Mouse (Mus musculus) fat pad, adult 2 months (tissue): ENCODE results near the gene Gpld1.

ENCODE experiments used
- DNase-seq: peaks from one replicate; pipeline ENCODE4 v3.0.0-alpha.2; 2011; ENCODE audit warnings: low read depth, low spot score; ENCODE audit errors: extremely low read depth

Gpld1 gene

DNA sequence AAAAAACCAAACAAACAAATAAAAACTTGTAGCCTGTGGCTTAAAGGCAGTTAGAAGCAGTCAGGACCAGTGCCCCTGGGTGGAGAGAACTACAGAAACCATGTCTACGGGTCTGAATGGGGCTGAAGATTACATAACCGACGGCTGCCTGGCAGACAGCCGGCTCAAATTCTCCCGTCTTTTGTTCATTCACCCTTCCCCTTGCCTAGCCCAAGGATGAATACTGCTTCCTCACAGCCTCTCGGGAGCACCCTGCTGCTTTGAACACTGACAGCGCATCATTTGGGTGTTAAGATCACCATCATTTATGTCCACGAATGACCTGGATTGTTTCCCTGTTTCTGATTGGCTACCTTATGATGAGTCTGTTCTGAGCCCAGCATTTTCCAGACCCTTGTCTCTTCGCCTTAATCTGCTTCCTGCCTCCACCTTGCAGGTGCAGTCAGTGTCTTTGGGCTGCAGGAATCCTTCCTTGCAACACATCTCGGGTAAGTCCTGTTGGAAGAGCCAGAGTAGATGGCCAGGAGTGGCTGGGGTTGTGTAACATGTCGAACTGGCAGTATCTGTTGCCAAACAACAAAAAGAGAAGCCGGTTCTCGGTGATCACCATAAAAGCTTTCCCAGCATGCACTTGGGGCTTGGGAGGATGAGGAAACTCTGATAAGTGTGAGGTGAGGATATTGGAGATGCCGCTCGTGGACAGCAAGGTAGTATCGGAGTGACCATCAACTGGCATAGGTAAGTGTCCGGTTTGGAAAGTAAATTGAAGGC, at the start of gene Gpld1:
Gpld1 (plus strand) TSS at position 641 of the 771 bp plus-strand sequence.
- DNase-seq = peak; percentile 70

DNA sequence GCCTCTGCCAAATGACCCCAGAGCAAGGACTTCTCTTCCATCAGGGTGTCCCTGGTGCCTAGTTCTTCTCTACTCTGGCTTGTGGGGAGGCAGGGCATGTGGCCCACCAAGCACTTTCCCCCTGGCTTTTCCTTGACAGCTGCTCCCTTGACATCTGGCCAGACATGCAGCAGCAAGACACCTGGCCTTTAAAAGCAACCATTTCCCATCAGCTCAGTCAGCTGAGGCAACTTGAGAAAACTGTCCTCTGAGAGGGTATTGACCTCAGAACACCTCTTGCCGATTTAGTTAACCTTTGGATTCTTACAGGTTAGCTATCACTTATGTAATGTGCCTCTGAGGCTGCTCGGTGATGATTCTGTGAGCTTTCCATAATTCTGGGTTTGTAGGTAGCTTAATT, 49.1 kb upstream of the Gpld1 start:
- no peak for DNase-seq

- DNase-seq = no peak
Observed at GRCm38 (mm10) chr13:24901916-24902315, 41.0 kb upstream of the Gpld1 start.

- no peak for DNase-seq
Observed at GRCm38 (mm10) chr13:24903412-24903811, 39.5 kb upstream of the Gpld1 start.

GRCm38 (mm10) chr13:24905422-24905821, 37.5 kb upstream of the Gpld1 start:
- DNase-seq = no peak

- no peak for DNase-seq
Observed at GRCm38 (mm10) chr13:24906831-24907570, 36.0 kb upstream of the Gpld1 start.

DNA sequence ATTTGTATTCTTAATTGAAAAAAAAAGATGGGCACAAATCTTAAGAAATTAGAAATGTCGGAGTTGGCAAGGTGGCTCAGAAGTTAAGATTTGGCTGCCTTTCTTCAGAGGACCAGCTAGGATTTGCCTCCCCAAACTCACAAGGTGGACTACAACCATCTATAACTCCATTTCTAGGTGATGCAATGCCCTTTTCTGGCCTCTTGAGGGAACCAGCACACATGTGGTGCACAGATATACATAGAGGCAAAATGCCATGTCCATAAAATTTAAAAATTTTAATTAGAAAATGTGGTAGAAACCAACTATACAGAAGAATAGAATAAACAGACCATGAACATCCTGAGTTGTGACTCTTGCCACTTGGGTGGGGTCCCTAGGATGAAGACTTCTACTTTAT, 33.8 kb upstream of the Gpld1 start:
- no peak for DNase-seq

DNA sequence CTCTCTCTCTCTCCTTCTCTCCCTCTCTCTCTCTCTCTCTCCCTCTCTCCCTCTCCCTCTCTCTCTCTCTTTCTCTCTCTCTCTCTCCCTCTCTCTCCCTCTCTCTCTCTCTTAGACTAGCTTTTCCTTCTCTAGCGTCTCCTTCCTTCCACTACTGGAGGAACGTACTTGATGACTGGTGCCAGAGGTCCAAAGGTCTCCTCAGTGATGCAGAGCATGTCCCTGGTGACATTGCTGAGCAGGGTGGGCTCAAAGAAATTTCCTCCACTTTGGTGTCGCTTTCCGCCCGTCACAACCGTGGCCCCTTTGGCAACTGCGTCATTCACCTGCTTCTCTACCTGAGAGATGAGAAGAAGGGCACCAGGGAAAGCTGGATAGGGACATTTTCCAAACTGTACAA, 29.4 kb upstream of the Gpld1 start:
- no peak for DNase-seq

DNA sequence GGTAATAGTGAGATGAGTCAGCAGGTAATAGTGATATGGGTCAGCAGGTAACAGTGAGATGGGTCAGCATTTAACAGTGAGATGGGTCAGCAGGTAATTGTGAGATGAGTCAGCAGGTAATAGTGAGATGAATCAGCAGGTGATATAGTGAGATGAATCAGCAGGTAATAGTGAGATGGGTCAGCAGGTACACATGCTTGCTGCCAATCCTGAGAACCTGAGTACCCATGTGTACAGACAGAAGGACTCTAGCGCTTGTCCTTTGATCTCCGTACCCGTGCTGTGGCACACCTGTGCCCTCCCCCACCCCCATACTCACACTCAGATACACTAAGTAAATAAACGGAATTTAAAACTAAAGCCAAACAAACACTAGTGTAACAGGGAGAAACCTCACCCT, 28.0 kb upstream of the Gpld1 start:
- DNase-seq = no peak

GRCm38 (mm10) chr13:24915831-24916230, 27.1 kb upstream of the Gpld1 start:
- no peak for DNase-seq

- DNase-seq = no peak
Observed at GRCm38 (mm10) chr13:24920333-24920977, 22.5 kb upstream of the Gpld1 start.

DNA sequence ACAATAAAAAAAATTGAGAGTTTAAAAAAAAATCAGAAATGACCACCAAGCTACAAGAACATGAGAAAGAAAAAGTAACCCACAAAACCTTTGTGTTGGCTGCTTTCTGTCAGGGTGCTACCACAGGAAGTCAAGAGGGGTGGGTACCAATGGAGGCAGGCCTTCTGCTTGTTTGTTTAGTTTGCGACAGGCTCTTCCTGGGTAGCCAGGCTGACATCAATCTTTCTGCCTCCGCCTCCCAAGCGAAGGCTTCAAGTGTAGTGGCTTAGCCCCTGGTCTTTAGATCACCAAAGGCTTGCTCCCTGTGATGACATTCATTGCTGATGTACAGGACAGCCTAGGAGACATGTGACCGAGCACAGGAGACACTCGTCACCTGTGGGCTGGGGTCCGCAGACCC, 21.7 kb upstream of the Gpld1 start:
- DNase-seq = no peak

DNA sequence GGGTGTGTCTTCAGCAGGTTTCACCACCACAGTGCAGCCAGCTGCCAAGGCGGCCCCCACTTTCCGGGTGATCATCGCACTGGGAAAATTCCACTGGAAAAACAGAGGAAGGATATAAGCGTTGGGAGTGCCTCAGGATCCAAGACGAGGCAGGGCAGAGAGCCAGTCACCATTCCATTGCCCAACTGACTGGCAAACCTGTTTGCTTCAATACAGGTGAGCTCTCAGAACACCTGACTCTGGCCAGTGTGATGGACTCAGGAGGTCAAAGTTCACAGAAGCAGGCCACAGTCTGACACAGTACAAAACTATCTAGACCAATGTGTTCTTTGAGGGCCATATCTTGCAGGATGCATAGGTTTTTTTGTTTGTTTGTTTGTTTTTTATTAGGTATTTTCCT, 19.0 kb upstream of the Gpld1 start:
- peak; percentile 80 for DNase-seq

- no peak for DNase-seq
Observed at GRCm38 (mm10) chr13:24930591-24930990, 12.4 kb upstream of the Gpld1 start.

DNA sequence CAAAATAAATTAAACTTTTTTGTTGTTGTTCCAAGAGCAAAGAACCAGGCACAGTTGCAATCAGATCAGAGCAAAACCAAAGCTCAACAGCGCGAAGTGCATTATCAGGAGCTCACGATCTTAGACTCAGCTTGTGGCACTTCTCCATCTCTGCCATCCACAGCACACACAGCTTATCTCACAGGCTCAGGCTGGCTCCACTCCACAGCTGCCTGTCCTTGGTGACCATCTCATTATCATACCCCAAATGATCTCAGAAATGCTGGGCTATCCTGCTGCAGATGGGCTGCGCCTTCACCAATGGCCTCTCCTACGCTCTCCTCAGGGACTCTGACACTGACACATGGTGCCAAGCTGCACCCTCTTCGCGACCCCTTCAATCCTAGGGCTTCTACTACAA, 9.8 kb upstream of the Gpld1 start:
- DNase-seq = no peak

GRCm38 (mm10) chr13:24936772-24937107, 6.2 kb upstream of the Gpld1 start:
- DNase-seq = no peak

- peak; percentile 37 for DNase-seq
Observed at GRCm38 (mm10) chr13:24937108-24937838, 5.7 kb upstream of the Gpld1 start, which contains the start of gene Aldh5a1. TSS of gene Aldh5a1 (minus strand) at chr13:24937661.

- no peak for DNase-seq
Observed at GRCm38 (mm10) chr13:24937839-24938166, 5.1 kb upstream of the Gpld1 start.

DNA sequence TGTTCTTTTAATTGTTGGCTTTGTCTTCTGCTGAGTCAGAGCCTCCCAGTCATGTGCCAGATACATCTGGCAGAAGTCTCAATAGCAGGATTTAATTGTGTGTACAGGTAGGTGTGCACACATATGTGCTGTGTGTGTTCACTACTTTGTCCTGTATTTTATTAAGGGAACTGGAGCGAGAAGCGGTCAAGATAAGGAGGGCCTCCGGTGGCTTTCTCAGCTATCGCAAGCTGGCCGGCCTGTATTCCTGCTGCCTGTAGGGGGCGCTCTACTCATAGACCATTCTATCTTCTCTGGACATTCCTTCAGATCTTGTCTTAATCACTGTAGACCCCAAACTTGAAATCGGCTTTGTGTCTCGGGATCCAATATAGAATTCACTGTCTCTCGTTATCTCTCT, 4.3 kb upstream of the Gpld1 start:
- DNase-seq = peak; percentile 33

DNA sequence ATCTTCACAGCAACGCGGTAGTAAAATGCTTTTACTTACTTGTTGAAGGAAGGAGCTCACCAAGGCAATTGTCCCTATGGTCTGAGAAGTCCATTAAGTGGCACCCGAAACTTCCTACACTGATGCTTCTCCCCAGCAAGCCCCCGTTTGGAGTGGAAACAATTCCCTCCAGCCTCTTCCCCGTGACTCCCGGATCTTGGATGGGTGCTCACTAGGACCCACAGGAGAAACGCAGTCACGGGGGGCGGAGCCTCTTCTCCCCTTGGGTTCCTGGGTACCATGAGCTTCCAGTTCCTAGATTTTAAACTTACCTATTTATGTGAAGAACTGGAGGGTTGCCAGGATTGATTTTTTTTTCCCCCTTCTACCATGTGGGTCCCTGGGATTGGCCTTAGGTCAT, 3.5 kb upstream of the Gpld1 start:
- DNase-seq = no peak

DNA sequence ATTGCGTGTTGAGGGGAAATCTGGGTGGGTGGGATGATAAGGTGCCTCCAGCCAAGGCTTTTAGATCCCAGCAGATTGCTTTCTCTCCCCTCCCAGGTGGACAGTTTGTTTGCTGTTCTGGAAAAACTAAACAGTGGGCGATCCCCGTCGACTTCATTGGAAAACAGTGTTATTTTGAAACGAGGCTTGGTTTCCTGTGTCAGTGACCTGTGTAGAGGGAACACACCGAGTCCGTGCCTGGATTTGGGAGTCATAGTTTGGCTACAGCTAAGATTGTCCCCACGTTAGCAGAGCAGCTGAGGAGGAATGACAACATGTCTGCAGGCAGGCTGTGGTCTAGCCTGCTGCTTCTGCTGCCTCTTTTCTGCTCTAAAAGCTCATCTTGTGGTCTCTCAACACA, 351 bp downstream of the Gpld1 start:
- DNase-seq = no peak
